Mouse (Mus musculus): ENCODE results near the gene Magt1.
"Not testable (repeated sequence)": the region's sequence is repeated elsewhere in the genome, so short reads cannot be mapped to it uniquely, and the experiment has no call there.

Gene Magt1

GRCm38 (mm10) chrX:105939245-105939644 lies 72.5 kb downstream of the Magt1 start:
- DNase-seq = no peak

GRCm38 (mm10) chrX:105937736-105938135 lies 74.0 kb downstream of the Magt1 start:
- no peak for DNase-seq

- no peak for DNase-seq
These were observed 77.4 kb downstream of the Magt1 start for GRCm38 (mm10) chrX:105934341-105934740.

- peak; percentile 20 for DNase-seq
These were observed 82.1 kb downstream of the Magt1 start for GRCm38 (mm10) chrX:105929478-105930038.

- peak; percentile 84 for DNase-seq
These were observed 82.7 kb downstream of the Magt1 start, which contains the start of gene Atrx for GRCm38 (mm10) chrX:105928861-105929477. TSS of gene Atrx (minus strand) at chrX:105929403.

GRCm38 (mm10) chrX:105927941-105928860 lies 83.5 kb downstream of the Magt1 start:
- peak; percentile 65 for DNase-seq

- peak; percentile 21 for DNase-seq
These were observed 85.5 kb downstream of the Magt1 start for GRCm38 (mm10) chrX:105926121-105926735.

- no peak for DNase-seq
These were observed 87.2 kb downstream of the Magt1 start for GRCm38 (mm10) chrX:105924326-105925070.

- DNase-seq = no peak
These were observed 87.8 kb downstream of the Magt1 start for GRCm38 (mm10) chrX:105923896-105924295.

- not testable (repeated sequence) for DNase-seq
These were observed 88.7 kb downstream of the Magt1 start for GRCm38 (mm10) chrX:105922986-105923385.

- no peak for DNase-seq
These were observed 90.3 kb downstream of the Magt1 start for GRCm38 (mm10) chrX:105921421-105921820.
